9 mouse cellular contexts compared by ENCODE assay signal in genomic region chr3:89226361-89226760, GRCm38 (mm10). TPM values are rescaled to one million over a fixed set of nuclear protein-coding genes. Genes with fewer than 3 reads are reported as not detected.
DNase-seq lines count a peak whose midpoint lies in the region; ATAC-seq and TF ChIP-seq lines count a peak whose summit lies in the region.
"Had no signal": no experiment of that assay in that cellular context is flagged by ENCODE, and none has a peak within 500 bp of the region (broad histone marks: within the 10 kb centered on the region; RNA-seq: fewer than 3 reads in every experiment).

No protein-coding gene starts in this region.

- no peak for ATAC-seq in embryonic facial prominence, embryonic 11.5 days (replicated peaks; ENCODE audit: insufficient number of reproducible peaks, low FRiP score, low TSS enrichment, low read depth)
- ATAC-seq in hindbrain, embryonic 14.5 days (ENCODE audit: low FRiP score) = no peak
- no peak for ATAC-seq in midbrain, postnatal 0 days (ENCODE audit: low FRiP score)

- WGBS in embryonic facial prominence, embryonic 11.5 days = 15% methylated on average over 11 of the region's 11 CpGs
- 8% methylated on average over 11 of the region's 11 CpGs for WGBS in hindbrain, embryonic 14.5 days
- WGBS in midbrain, postnatal 0 days = 8% methylated on average over 11 of the region's 11 CpGs

- peak overlapping the region; percentile 72 for H3K9ac ChIP-seq in embryonic facial prominence, embryonic 11.5 days (replicated peaks; ENCODE audit: low read length)
- H3K9ac ChIP-seq in hindbrain, embryonic 14.5 days = peak overlapping the region; percentile 66
- H3K9ac ChIP-seq in midbrain, postnatal 0 days (replicated peaks; ENCODE audit: low read length, poor library complexity, severe bottlenecking) = peak overlapping the region; percentile 55; the same call in 1 of the 2 replicates

- H3K9me3 ChIP-seq in embryonic facial prominence, embryonic 11.5 days (replicated peaks; ENCODE audit: control insufficient read depth, low read length) = no peaks in the 10 kb centered on the region
- no peaks in the 10 kb centered on the region for H3K9me3 ChIP-seq in hindbrain, embryonic 14.5 days (ENCODE audit: control insufficient read depth, low read length)
- no peaks in the 10 kb centered on the region for H3K9me3 ChIP-seq in midbrain, postnatal 0 days (ENCODE audit: low read length)

- DNase-seq in kidney, adult 11 months = peak; percentile 54
- no peak for DNase-seq in kidney, postnatal 14 days
- DNase-seq in embryonic facial prominence, embryonic 11.5 days (ENCODE audit: low spot score) = no peak
- DNase-seq in hindbrain, embryonic 14.5 days (ENCODE audit: low spot score) = no peak
- no peak for DNase-seq in midbrain, postnatal 0 days (ENCODE audit: low spot score)
- no peak for DNase-seq in right cerebral cortex, postnatal 4 days
- no peak for DNase-seq in left cerebral cortex, adult 18-20 months (ENCODE audit: low spot score in 2 of 2)
- no peak for DNase-seq in urinary bladder, postnatal 36 days (ENCODE audit: low spot score in 2 of 2)

- H3K27ac ChIP-seq in embryonic facial prominence, embryonic 11.5 days (replicated peaks; ENCODE audit: low read depth, low read length) = peak overlapping the region; percentile 3; the same call in 1 of the 2 replicates
- H3K27ac ChIP-seq in hindbrain, embryonic 14.5 days = peak overlapping the region; percentile 81
- peak overlapping the region; percentile 80 for H3K27ac ChIP-seq in midbrain, postnatal 0 days (ENCODE audit: low read depth, low read length)

- H3K4me1 ChIP-seq in embryonic facial prominence, embryonic 11.5 days (ENCODE audit: control insufficient read depth, insufficient read depth, low read length) = peaks cover 6% of the 10 kb centered on the region
- H3K4me1 ChIP-seq in hindbrain, embryonic 14.5 days (replicated peaks; ENCODE audit: control insufficient read depth, insufficient read depth, low read length) = peaks cover 35% of the 10 kb centered on the region
- peaks cover 26% of the 10 kb centered on the region; the same call in 1 of the 2 replicates for H3K4me1 ChIP-seq in midbrain, postnatal 0 days (ENCODE audit: insufficient read depth, low read length)

- H3K27me3 ChIP-seq in embryonic facial prominence, embryonic 11.5 days (ENCODE audit: control insufficient read depth, insufficient read depth, low read length) = peaks cover 2% of the 10 kb centered on the region; the same call in 1 of the 2 replicates
- no peaks in the 10 kb centered on the region for H3K27me3 ChIP-seq in hindbrain, embryonic 14.5 days (ENCODE audit: control insufficient read depth, insufficient read depth, low read length)
- H3K27me3 ChIP-seq in midbrain, postnatal 0 days (ENCODE audit: insufficient read depth, low read length) = no peaks in the 10 kb centered on the region
- H3K27me3 ChIP-seq: CH12.LX had no signal

- H3K4me2 ChIP-seq in embryonic facial prominence, embryonic 11.5 days (ENCODE audit: low read depth, low read length) = peak overlapping the region; percentile 90
- H3K4me2 ChIP-seq in hindbrain, embryonic 14.5 days (replicated peaks) = peak overlapping the region; percentile 56
- peak overlapping the region; percentile 85 for H3K4me2 ChIP-seq in midbrain, postnatal 0 days (ENCODE audit: low read depth, low read length, poor library complexity, severe bottlenecking)

- H3K4me3 ChIP-seq in embryonic facial prominence, embryonic 11.5 days (ENCODE audit: low read depth, low read length) = peak overlapping the region; percentile 52
- H3K4me3 ChIP-seq in hindbrain, embryonic 14.5 days (replicated peaks; ENCODE audit: low read length) = peak overlapping the region; percentile 38
- peak overlapping the region; percentile 41 for H3K4me3 ChIP-seq in midbrain, postnatal 0 days (ENCODE audit: low read depth, low read length)

- H3K36me3 ChIP-seq in embryonic facial prominence, embryonic 11.5 days (replicated peaks; ENCODE audit: control insufficient read depth, insufficient read depth, low read depth, low read length) = no peaks in the 10 kb centered on the region; the same call in 1 of the 2 replicates
- H3K36me3 ChIP-seq in hindbrain, embryonic 14.5 days (replicated peaks; ENCODE audit: control insufficient read depth, insufficient read depth) = no peaks in the 10 kb centered on the region; the same call in 1 of the 2 replicates
- no peaks in the 10 kb centered on the region for H3K36me3 ChIP-seq in midbrain, postnatal 0 days (ENCODE audit: insufficient read depth, low read length)

- TF ChIP-seq CTCF in midbrain, postnatal 0 days (IDR thresholded peaks at IDR 0.05) = no peak

RNA-seq across cellular contexts. Expression of gene Mtx1, which starts 0.5 kb away (rescaled TPM):
- 208 and 225 TPM in 2 replicates for polyA plus RNA-seq in embryonic facial prominence, embryonic 11.5 days (2014; fragmentation: Nextera tagmentation; extraction: Ambion mirVana)
- 144 and 148 TPM in 2 replicates for polyA plus RNA-seq in hindbrain, embryonic 14.5 days (2014; fragmentation: Nextera tagmentation; extraction: Ambion mirVana)
- total RNA-seq in midbrain, postnatal 0 days (2014; rRNA removed) = 101 and 108 TPM in 2 replicates
- polyA plus RNA-seq in midbrain, postnatal 0 days (2015; fragmentation: Nextera tagmentation; extraction: Ambion mirVana) = 176 and 189 TPM in 2 replicates
- total RNA-seq in left cerebral cortex, adult 18-20 months (2021) = 10 to 100 TPM; 83.2 to 97.1 TPM

RNA-seq across cellular contexts. Expression of gene Muc1, which starts 2.5 kb away (rescaled TPM):
- 0.90 and 1.3 TPM in 2 replicates for polyA plus RNA-seq in embryonic facial prominence, embryonic 11.5 days (2014; fragmentation: Nextera tagmentation; extraction: Ambion mirVana)
- polyA plus RNA-seq in hindbrain, embryonic 14.5 days (2014; fragmentation: Nextera tagmentation; extraction: Ambion mirVana) = 0.47 and 0.52 TPM in 2 replicates
- total RNA-seq in midbrain, postnatal 0 days (2014; rRNA removed) = 2.8 and 3.8 TPM in 2 replicates
- 0.52 and 1.5 TPM in 2 replicates for polyA plus RNA-seq in midbrain, postnatal 0 days (2015; fragmentation: Nextera tagmentation; extraction: Ambion mirVana)
- under 1 TPM; 0.45 to 0.63 TPM for total RNA-seq in left cerebral cortex, adult 18-20 months (2021)

RNA-seq across cellular contexts. Expression of gene Thbs3, which starts 11.4 kb away (rescaled TPM):
- polyA plus RNA-seq in embryonic facial prominence, embryonic 11.5 days (2014; fragmentation: Nextera tagmentation; extraction: Ambion mirVana) = 24.4 and 26.0 TPM in 2 replicates
- 29.0 and 31.0 TPM in 2 replicates for polyA plus RNA-seq in hindbrain, embryonic 14.5 days (2014; fragmentation: Nextera tagmentation; extraction: Ambion mirVana)
- 38.5 and 42.9 TPM in 2 replicates for total RNA-seq in midbrain, postnatal 0 days (2014; rRNA removed)
- polyA plus RNA-seq in midbrain, postnatal 0 days (2015; fragmentation: Nextera tagmentation; extraction: Ambion mirVana) = 39.0 and 47.6 TPM in 2 replicates
- total RNA-seq in left cerebral cortex, adult 18-20 months (2021) = 10 to 100 TPM; 16.0 to 19.4 TPM

RNA-seq across cellular contexts. Expression of gene Krtcap2, which starts 19.4 kb away (rescaled TPM):
- 287 and 288 TPM in 2 replicates for polyA plus RNA-seq in embryonic facial prominence, embryonic 11.5 days (2014; fragmentation: Nextera tagmentation; extraction: Ambion mirVana)
- polyA plus RNA-seq in hindbrain, embryonic 14.5 days (2014; fragmentation: Nextera tagmentation; extraction: Ambion mirVana) = 209 and 224 TPM in 2 replicates
- 74.7 and 93.9 TPM in 2 replicates for total RNA-seq in midbrain, postnatal 0 days (2014; rRNA removed)
- 219 TPM in 2 replicates for polyA plus RNA-seq in midbrain, postnatal 0 days (2015; fragmentation: Nextera tagmentation; extraction: Ambion mirVana)
- total RNA-seq in left cerebral cortex, adult 18-20 months (2021) = 10 to 100 TPM; 66.0 to 67.7 TPM

RNA-seq across cellular contexts. Expression of gene Trim46, which starts 19.7 kb away (rescaled TPM):
- polyA plus RNA-seq in embryonic facial prominence, embryonic 11.5 days (2014; fragmentation: Nextera tagmentation; extraction: Ambion mirVana) = 3.0 and 4.5 TPM in 2 replicates
- 65.8 and 66.5 TPM in 2 replicates for polyA plus RNA-seq in hindbrain, embryonic 14.5 days (2014; fragmentation: Nextera tagmentation; extraction: Ambion mirVana)
- 112 and 124 TPM in 2 replicates for total RNA-seq in midbrain, postnatal 0 days (2014; rRNA removed)
- polyA plus RNA-seq in midbrain, postnatal 0 days (2015; fragmentation: Nextera tagmentation; extraction: Ambion mirVana) = 69.1 TPM in 2 replicates
- total RNA-seq in left cerebral cortex, adult 18-20 months (2021) = 10 to 100 TPM; 76.1 to 77.1 TPM

Comparison
In these comparisons a context has a peak if more than half of its experiments do, and no peak if none do; other contexts are left out.
1. H3K27ac ChIP-seq: peak in every context shown above with its lines; median percentile 81 in hindbrain, embryonic 14.5 days; 80 in midbrain, postnatal 0 days; 3 in embryonic facial prominence, embryonic 11.5 days.